Mouse (Mus musculus): Measurements from ENCODE around the gene Pola2. TPM values are rescaled to one million over a fixed set of nuclear protein-coding genes. Genes with fewer than 3 reads are reported as not detected.

Gene Pola2
- 49.6 and 50.4 TPM in 2 replicates for polyA plus RNA-seq (2015; fragmentation: Nextera tagmentation; extraction: Ambion mirVana)

DNA sequence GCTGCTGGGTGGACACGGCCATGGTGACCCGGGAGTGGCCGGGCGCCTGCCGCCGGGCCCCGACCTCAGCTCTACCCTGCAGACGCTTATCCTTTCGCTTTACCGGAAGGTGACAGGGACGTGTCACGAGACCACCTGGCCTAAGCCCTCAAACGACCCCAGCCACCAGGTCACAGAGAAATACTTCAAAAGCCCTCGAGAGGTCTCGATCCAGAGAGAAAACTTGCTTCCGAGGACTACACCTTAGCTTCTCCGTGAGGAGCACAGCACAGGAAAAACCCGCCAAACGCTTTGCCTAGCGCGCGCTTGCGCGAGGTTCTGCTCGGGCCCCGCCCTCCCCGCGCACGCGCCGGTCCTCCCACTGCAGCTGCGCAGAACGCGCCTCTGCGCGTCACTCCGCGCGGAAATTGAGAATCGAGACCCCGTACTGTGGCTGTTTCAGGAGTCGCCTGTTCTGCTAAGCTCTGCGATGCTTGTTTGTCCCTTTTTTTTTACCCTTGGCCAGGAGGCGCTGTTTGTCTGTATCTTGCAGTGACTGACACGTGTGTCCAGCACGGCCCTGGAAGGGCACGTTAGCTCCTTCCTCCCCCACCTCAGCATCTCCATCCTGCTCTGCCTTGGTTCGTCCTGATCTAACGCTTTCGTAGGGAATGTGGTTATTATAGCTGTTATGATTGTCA is at the start of gene Pola2:
TSS of gene Pola2 (minus strand) at position 320 of the 680 bp plus-strand sequence.
- Histone ChIP-seq H3K9ac (ENCODE audit: low read length) (peak within 1 kb of the TSS; percentile 83), H3K27me3 (ENCODE audit: control insufficient read depth, insufficient read depth, low read length) (no peaks in the 10 kb centered on the region), H3K36me3 (ENCODE audit: control insufficient read depth, insufficient read depth, low read length) (0 out of 2 replicates have a peak, but pooled peaks cover 4% of the 10 kb centered on the region), H3K4me2 (ENCODE audit: low read depth, low read length) (peak within 1 kb of the TSS; percentile 79), H3K4me1 (ENCODE audit: control insufficient read depth, insufficient read depth, low read length) (peaks cover 22% of the 10 kb centered on the region), H3K9me3 (replicated peaks; ENCODE audit: control insufficient read depth, low read length) (no peaks in the 10 kb centered on the region), H3K27ac (ENCODE audit: low read length) (peak within 1 kb of the TSS; percentile 42), H3K4me3 (replicated peaks; ENCODE audit: low read length) (peak within 1 kb of the TSS; percentile 76)
- WGBS = under 1% methylated on average over 50 of the region's 50 CpGs
- peak; percentile 87 for ATAC-seq (ENCODE audit: insufficient read depth, low FRiP score)

DNA sequence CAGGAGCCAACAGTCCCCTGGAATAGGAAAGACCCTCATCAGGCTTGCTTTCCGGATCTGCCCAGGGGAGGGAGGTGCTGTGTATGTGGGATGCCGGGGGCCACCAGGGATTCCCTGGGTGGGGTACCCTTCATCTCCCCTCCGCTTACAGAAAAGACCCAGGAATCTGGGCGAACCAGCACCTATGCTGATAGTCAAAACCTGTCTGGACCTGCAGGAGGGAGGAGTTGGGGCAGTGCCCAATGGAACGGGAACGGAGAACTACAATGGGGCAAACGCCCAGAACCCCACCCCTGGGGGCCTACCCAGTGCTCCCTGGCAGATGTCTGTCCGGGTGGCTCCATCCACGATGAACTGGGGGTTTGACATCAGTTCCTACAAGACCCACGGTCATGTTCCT is 49.7 kb upstream of the Pola2 start:
- no peak for ATAC-seq (ENCODE audit: insufficient read depth, low FRiP score)
- Histone ChIP-seq H3K36me3 (ENCODE audit: control insufficient read depth, insufficient read depth, low read length) (no peaks in the 10 kb centered on the region), H3K9ac (ENCODE audit: low read length) (no peak overlapping the region; the same call in none of the 2 replicates), H3K4me1 (ENCODE audit: control insufficient read depth, insufficient read depth, low read length) (peaks cover 12% of the 10 kb centered on the region), H3K27me3 (ENCODE audit: control insufficient read depth, insufficient read depth, low read length) (0 out of 2 replicates have a peak, but pooled peaks cover 4% of the 10 kb centered on the region), H3K4me3 (replicated peaks; ENCODE audit: low read length) (peak overlapping the region; percentile 60), H3K9me3 (replicated peaks; ENCODE audit: control insufficient read depth, low read length) (no peaks in the 10 kb centered on the region), H3K27ac (ENCODE audit: low read length) (no peak overlapping the region), H3K4me2 (ENCODE audit: low read depth, low read length) (peak overlapping the region; percentile 67)
- WGBS = 85% methylated on average over 10 of the region's 10 CpGs

DNA sequence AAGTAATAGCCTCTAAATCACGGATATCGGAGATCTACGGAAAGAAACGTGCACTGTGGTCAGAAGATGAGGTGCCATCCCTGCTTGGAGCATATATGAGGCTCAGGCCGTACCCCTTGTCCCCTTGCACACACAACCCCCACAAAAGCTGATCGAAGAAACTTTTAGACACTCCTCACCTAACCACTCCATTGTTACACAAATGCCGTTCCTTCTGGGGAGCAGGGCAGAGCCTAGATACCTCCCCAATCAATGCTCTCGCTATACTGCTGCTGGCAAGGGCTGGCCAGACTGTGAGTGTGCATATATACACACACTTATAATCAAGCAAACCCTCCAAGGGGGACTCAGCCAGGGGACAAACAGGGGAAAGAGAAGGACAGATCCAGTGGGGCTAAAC is 45.1 kb upstream of the Pola2 start:
- Histone ChIP-seq H3K27me3 (ENCODE audit: control insufficient read depth, insufficient read depth, low read length) (no peaks in the 10 kb centered on the region), H3K36me3 (ENCODE audit: control insufficient read depth, insufficient read depth, low read length) (no peaks in the 10 kb centered on the region), H3K9me3 (replicated peaks; ENCODE audit: control insufficient read depth, low read length) (no peaks in the 10 kb centered on the region), H3K9ac (ENCODE audit: low read length) (no peak overlapping the region), H3K4me1 (ENCODE audit: control insufficient read depth, insufficient read depth, low read length) (peaks cover 3% of the 10 kb centered on the region; the same call in 1 of the 2 replicates), H3K4me3 (replicated peaks; ENCODE audit: low read length) (no peak overlapping the region), H3K4me2 (ENCODE audit: low read depth, low read length) (no peak overlapping the region), H3K27ac (ENCODE audit: low read length) (no peak overlapping the region)
- 81% methylated on average over 8 of the region's 8 CpGs for WGBS
- no peak for ATAC-seq (ENCODE audit: insufficient read depth, low FRiP score)

DNA sequence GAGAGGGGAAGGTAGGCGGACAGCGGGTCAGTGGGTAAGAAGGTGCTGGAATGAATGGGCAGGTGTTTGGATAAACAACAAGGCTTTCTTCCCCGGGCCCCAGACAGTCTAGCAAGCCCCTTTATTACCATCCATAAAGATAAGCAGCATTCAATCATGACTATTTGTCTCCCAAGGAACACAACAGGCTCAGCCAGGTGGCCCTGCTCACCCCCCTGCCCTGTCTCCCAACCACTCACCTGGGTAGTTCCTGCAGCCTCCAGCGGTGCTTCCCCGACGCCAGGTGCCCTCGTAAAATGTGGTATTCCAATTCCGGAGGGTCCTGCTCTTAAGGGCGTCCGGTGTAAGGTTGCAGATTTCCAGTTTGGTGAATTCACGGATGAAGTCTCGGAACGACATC is 43.0 kb upstream of the Pola2 start:
- Histone ChIP-seq H3K4me3 (replicated peaks; ENCODE audit: low read length) (no peak overlapping the region), H3K4me1 (ENCODE audit: control insufficient read depth, insufficient read depth, low read length) (no peaks in the 10 kb centered on the region), H3K9me3 (replicated peaks; ENCODE audit: control insufficient read depth, low read length) (no peaks in the 10 kb centered on the region), H3K4me2 (ENCODE audit: low read depth, low read length) (no peak overlapping the region), H3K36me3 (ENCODE audit: control insufficient read depth, insufficient read depth, low read length) (no peaks in the 10 kb centered on the region), H3K27me3 (ENCODE audit: control insufficient read depth, insufficient read depth, low read length) (no peaks in the 10 kb centered on the region), H3K9ac (ENCODE audit: low read length) (no peak overlapping the region), H3K27ac (ENCODE audit: low read length) (no peak overlapping the region)
- WGBS = 75% methylated on average over 13 of the region's 13 CpGs
- ATAC-seq (ENCODE audit: insufficient read depth, low FRiP score) = no peak

DNA sequence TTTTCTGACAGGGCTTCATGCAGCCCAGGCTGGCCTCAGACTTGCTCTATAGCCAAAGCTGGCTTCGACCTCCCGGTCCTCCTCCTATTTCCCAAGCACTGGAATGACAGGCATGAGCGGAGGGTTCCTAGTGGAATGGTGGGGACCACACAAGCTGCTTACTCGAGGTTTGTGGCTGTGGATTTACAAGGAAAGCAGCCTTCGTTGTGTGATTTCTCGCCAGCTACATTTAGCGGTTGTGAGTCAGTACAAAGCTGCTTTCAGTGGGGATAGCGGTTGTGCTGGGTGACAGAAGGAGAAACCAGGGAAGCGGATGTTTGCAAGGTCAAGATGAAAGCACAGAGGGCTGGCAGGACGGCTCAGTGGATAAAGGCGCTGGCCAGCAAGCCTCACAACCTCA is 41.5 kb upstream of the Pola2 start:
- WGBS = 58% methylated on average over 11 of the region's 11 CpGs
- H3K4me3 ChIP-seq (replicated peaks; ENCODE audit: low read length) = no peak overlapping the region
- no peak for ATAC-seq (ENCODE audit: insufficient read depth, low FRiP score)
- H3K4me1 ChIP-seq (ENCODE audit: control insufficient read depth, insufficient read depth, low read length) = no peaks in the 10 kb centered on the region
- H3K36me3 ChIP-seq (ENCODE audit: control insufficient read depth, insufficient read depth, low read length) = no peaks in the 10 kb centered on the region
- H3K4me2 ChIP-seq (ENCODE audit: low read depth, low read length) = no peak overlapping the region
- H3K27me3 ChIP-seq (ENCODE audit: control insufficient read depth, insufficient read depth, low read length) = no peaks in the 10 kb centered on the region
- H3K27ac ChIP-seq (ENCODE audit: low read length) = no peak overlapping the region
- no peaks in the 10 kb centered on the region for H3K9me3 ChIP-seq (replicated peaks; ENCODE audit: control insufficient read depth, low read length)
- no peak overlapping the region for H3K9ac ChIP-seq (ENCODE audit: low read length)

DNA sequence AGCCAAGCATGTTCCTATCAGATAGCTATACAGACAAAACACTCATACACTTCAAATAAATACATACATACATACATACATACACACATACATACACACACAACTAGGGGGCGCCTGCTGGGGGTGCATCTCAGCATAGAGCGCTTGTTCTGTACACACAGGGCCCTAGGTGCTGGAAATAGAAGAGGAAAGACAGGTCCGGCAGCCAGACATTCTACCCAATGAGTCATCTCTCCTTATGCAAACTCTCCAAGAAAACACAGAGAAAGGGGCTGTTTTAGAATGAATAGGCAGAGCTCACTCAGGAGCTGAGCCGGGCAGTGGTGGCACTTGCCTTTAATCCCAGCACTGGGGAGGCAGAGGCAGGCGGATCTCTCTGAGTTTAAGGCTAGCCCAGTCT is 36.0 kb upstream of the Pola2 start:
- no peaks in the 10 kb centered on the region for H3K9me3 ChIP-seq (replicated peaks; ENCODE audit: control insufficient read depth, low read length)
- no peak overlapping the region for H3K4me2 ChIP-seq (ENCODE audit: low read depth, low read length)
- H3K9ac ChIP-seq (ENCODE audit: low read length) = no peak overlapping the region
- ATAC-seq (ENCODE audit: insufficient read depth, low FRiP score) = no peak
- no peaks in the 10 kb centered on the region for H3K4me1 ChIP-seq (ENCODE audit: control insufficient read depth, insufficient read depth, low read length)
- 64% methylated on average over 5 of the region's 5 CpGs for WGBS
- no peak overlapping the region for H3K27ac ChIP-seq (ENCODE audit: low read length)
- H3K4me3 ChIP-seq (replicated peaks; ENCODE audit: low read length) = no peak overlapping the region
- no peaks in the 10 kb centered on the region for H3K36me3 ChIP-seq (ENCODE audit: control insufficient read depth, insufficient read depth, low read length)
- H3K27me3 ChIP-seq (ENCODE audit: control insufficient read depth, insufficient read depth, low read length) = no peaks in the 10 kb centered on the region

DNA sequence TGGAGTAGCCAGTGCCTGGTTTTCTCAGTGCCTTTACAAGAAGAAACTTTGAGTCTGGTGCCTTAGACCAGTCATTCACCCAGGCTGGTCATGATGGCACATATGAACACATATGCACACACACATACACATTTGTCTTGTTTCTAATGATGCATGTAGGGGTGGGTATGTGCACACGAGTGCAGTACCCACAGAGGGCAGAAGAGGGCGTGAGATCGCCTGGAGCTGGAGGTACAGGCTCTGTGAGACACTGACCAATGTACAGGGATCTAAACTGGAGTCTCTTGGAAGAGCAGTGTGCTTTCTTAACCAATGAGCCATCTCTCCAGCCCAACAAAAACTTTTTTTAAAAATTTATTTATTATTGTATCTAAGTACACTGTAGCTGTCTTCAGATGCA is 34.2 kb upstream of the Pola2 start:
- WGBS = 80% methylated on average over 3 of the region's 3 CpGs
- no peak for ATAC-seq (ENCODE audit: insufficient read depth, low FRiP score)
- Histone ChIP-seq H3K4me1 (ENCODE audit: control insufficient read depth, insufficient read depth, low read length) (no peaks in the 10 kb centered on the region), H3K36me3 (ENCODE audit: control insufficient read depth, insufficient read depth, low read length) (no peaks in the 10 kb centered on the region), H3K4me2 (ENCODE audit: low read depth, low read length) (no peak overlapping the region), H3K4me3 (replicated peaks; ENCODE audit: low read length) (no peak overlapping the region), H3K9me3 (replicated peaks; ENCODE audit: control insufficient read depth, low read length) (no peaks in the 10 kb centered on the region), H3K9ac (ENCODE audit: low read length) (no peak overlapping the region), H3K27ac (ENCODE audit: low read length) (no peak overlapping the region), H3K27me3 (ENCODE audit: control insufficient read depth, insufficient read depth, low read length) (no peaks in the 10 kb centered on the region)

DNA sequence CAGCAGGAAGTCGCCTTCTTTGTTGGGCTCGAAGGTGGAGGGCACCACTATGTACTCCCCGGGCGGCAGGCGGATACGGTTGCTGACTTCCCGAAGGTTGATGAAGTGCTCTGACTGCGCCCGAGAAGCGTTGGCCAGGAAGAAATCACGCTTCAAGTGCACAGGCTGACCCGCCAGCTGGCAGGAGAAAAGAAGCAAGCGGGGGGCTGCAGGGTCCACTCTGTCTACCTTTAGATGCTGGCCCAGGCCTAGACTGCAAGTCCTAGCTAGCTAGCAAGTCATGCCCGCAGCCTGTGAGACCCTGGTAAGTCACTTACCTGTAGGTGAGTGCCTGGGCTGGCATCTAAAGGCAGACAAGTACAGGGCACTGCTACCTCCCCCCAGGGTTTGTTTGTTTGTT is 30.7 kb upstream of the Pola2 start:
- H3K36me3 ChIP-seq (ENCODE audit: control insufficient read depth, insufficient read depth, low read length) = no peaks in the 10 kb centered on the region
- no peak for ATAC-seq (ENCODE audit: insufficient read depth, low FRiP score)
- H3K4me1 ChIP-seq (ENCODE audit: control insufficient read depth, insufficient read depth, low read length) = peaks cover 10% of the 10 kb centered on the region

DNA sequence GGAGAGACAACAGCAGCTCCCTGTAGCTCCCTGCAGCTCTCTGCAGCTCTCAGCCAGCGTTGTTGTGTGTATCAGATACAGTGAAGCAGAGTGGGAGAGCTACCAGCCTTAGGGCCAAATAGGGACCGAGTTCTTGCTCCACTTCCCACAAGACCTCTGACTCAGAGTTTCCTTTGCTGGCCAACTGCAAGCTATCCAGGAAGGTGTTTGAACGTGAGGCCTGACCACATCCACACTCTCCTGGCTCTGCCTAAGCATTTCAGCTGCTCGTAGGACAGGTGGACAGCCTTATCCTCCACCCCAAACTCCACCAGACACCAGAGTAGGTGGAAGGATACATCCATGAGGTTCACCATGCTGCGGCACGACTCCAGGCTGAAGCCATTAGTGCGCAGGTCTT is 28.0 kb upstream of the Pola2 start:
- H3K4me2 ChIP-seq (ENCODE audit: low read depth, low read length) = no peak overlapping the region
- 79% methylated on average over 7 of the region's 7 CpGs for WGBS
- no peak for ATAC-seq (ENCODE audit: insufficient read depth, low FRiP score)
- H3K27ac ChIP-seq (ENCODE audit: low read length) = no peak overlapping the region
- H3K4me1 ChIP-seq (ENCODE audit: control insufficient read depth, insufficient read depth, low read length) = peaks cover 27% of the 10 kb centered on the region
- H3K4me3 ChIP-seq (replicated peaks; ENCODE audit: low read length) = no peak overlapping the region
- H3K36me3 ChIP-seq (ENCODE audit: control insufficient read depth, insufficient read depth, low read length) = no peaks in the 10 kb centered on the region
- H3K9ac ChIP-seq (ENCODE audit: low read length) = no peak overlapping the region
- no peaks in the 10 kb centered on the region for H3K9me3 ChIP-seq (replicated peaks; ENCODE audit: control insufficient read depth, low read length)
- H3K27me3 ChIP-seq (ENCODE audit: control insufficient read depth, insufficient read depth, low read length) = no peaks in the 10 kb centered on the region

More for the DNA sequence above, 30.7 kb upstream of the Pola2 start:
- no peak overlapping the region for H3K27ac ChIP-seq (ENCODE audit: low read length)
- no peaks in the 10 kb centered on the region for H3K27me3 ChIP-seq (ENCODE audit: control insufficient read depth, insufficient read depth, low read length)
- H3K4me3 ChIP-seq (replicated peaks; ENCODE audit: low read length) = no peak overlapping the region
- no peaks in the 10 kb centered on the region for H3K9me3 ChIP-seq (replicated peaks; ENCODE audit: control insufficient read depth, low read length)
- WGBS = 86% methylated on average over 14 of the region's 14 CpGs
- H3K9ac ChIP-seq (ENCODE audit: low read length) = no peak overlapping the region
- no peak overlapping the region for H3K4me2 ChIP-seq (ENCODE audit: low read depth, low read length)
